Mouse (Mus musculus): Measurements from ENCODE around the gene Cyp2j9. TPM values are rescaled to one million over a fixed set of nuclear protein-coding genes. Genes with fewer than 3 reads are reported as not detected.
"Not testable (repeated sequence)": the region's sequence is repeated elsewhere in the genome, so short reads cannot be mapped to it uniquely, and the experiment has no call there.

Gene Cyp2j9
- 3.3 TPM in 2 replicates for polyA plus RNA-seq (2015; fragmentation: Nextera tagmentation; extraction: Ambion mirVana)

DNA sequence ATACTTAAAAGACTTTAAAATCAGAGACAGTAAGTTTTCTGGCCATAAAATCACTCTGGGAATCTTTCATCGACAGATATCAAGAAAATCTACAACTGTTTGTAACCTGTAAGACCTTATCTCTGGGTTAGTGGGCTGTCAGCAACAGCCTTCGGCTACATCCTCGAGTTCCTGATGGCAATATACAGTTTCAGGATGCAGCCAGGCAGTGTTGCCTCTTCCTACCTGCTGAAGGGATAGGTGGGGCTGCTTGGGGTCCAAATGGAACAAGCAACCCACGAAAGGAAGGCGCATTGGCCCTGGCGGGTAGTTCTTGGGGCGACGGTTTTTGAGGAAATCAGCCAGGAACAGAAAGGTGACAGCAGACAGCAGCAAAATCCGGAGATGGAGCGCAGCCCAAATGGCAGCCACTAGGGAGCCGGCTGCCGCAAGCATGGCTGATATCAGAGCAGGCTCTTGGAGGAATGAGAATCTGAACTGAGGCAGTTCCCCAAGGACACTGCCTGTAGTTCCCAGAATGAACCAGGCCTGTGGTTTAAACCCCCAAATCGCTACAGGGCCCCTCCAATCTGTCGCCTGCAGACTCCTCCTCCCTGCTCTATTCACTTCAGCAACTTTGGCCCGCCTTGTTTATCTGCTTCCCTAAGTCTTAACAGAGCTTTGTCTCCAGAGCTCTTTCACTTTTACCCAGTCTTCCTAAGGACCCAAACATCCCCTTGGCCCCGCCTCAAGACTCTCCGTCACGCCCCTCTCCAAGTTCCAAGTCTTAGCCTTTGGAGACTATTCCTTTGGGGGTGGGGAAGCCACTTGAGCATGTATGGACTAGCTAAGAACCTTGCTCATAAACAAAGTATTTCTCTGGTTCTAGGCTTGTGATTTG, at the start of gene Cyp2j9:
Gene Cyp2j9, minus strand, starts transcription at position 668 of the 880 bp plus-strand sequence.
- peak; percentile 96 for ATAC-seq
- peak within 1 kb of the TSS; percentile 40 for H3K4me3 ChIP-seq (replicated peaks)
- H3K4me1 ChIP-seq (replicated peaks): peaks cover 3% of the 10 kb centered on the region; the same call in 1 of the 2 replicates
- H3K27ac ChIP-seq: peak within 1 kb of the TSS; percentile 81
- no peaks in the 10 kb centered on the region for H3K27me3 ChIP-seq (replicated peaks)
- peak within 1 kb of the TSS; percentile 50 for H3K9ac ChIP-seq
- H3K36me3 ChIP-seq: no peaks in the 10 kb centered on the region
- H3K4me2 ChIP-seq (replicated peaks): peak within 1 kb of the TSS; percentile 79
- H3K9me3 ChIP-seq: no peaks in the 10 kb centered on the region
- WGBS: 10% methylated on average over 18 of the region's 18 CpGs

DNA sequence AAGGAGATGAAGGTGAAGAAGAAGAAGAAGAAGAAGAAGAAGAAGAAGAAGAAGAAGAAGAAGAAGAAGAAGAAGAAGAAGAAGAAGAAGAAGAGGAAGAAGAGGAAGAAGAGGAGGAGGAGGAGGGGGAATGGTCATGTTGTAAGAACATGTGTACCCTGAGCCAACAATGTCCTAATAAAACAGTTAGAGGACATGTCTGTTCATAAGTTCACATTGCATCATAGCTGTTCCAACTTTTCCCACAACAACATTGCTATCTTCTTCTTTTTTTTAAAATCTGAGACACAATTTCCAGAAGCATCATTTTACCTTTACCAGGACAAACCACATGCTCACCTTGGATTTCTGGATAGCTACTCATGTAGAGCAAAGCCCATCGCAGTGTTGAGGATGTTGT, 44.1 kb upstream of the Cyp2j9 start:
- H3K4me3 ChIP-seq (replicated peaks): no peak overlapping the region
- 79% methylated on average over 1 of the region's 1 CpGs for WGBS
- no peaks in the 10 kb centered on the region for H3K36me3 ChIP-seq
- H3K9ac ChIP-seq: no peak overlapping the region
- ATAC-seq: no peak
- H3K9me3 ChIP-seq: no peaks in the 10 kb centered on the region
- H3K27me3 ChIP-seq (replicated peaks): no peaks in the 10 kb centered on the region
- no peaks in the 10 kb centered on the region for H3K4me1 ChIP-seq (replicated peaks)
- H3K4me2 ChIP-seq (replicated peaks): no peak overlapping the region
- H3K27ac ChIP-seq: no peak overlapping the region

DNA sequence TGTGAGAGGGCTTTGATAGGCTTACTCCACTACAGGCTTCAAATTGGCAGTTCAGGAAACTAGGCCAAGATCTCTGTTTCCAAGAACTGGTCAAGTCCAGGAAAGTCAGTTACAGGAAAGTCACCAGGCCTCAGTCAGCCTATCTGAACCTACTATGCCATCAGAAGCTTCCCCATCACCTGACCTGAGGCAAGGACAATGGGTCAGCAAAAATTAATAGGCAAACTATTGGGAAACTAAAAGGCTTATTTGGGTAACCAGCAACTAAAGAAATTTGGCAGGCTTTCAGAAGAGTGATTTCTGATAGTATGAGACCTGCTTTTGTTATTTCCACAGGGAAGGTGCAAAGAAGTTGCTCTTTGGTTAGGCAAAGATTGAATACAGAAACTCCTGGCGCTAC, 31.1 kb upstream of the Cyp2j9 start:
- Histone ChIP-seq H3K36me3 (no peaks in the 10 kb centered on the region), H3K9me3 (no peaks in the 10 kb centered on the region), H3K4me1 (replicated peaks) (no peaks in the 10 kb centered on the region), H3K4me2 (replicated peaks) (no peak overlapping the region), H3K9ac (no peak overlapping the region), H3K27me3 (replicated peaks) (no peaks in the 10 kb centered on the region), H3K27ac (no peak overlapping the region), H3K4me3 (replicated peaks) (no peak overlapping the region)
- 87% methylated on average over 1 of the region's 1 CpGs for WGBS
- ATAC-seq: no peak

DNA sequence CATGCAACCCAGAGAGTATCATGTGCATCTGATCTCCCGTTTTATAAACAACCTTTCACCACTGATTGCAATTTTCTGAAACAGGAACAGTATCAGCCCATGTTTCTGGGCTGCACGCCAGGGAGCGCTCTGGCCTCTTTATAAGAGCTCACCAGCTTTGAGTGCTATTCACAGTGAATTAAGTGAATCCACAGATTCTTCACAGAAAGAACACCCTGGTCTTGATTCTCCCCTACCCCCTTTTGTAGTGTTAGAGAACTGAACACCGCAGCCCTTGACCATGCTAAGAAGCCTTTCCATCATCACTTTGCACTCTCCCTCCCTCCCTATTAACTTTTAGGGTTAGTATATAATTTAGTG, 393 bp upstream of the Cyp2j9 start:
- Histone ChIP-seq H3K9ac (no peak overlapping the region), H3K4me2 (replicated peaks) (peak overlapping the region; percentile 79), H3K27me3 (replicated peaks) (no peaks in the 10 kb centered on the region), H3K27ac (no peak overlapping the region), H3K9me3 (no peaks in the 10 kb centered on the region), H3K4me3 (replicated peaks) (peak overlapping the region; percentile 40; the same call in 1 of the 2 replicates), H3K4me1 (replicated peaks) (peaks cover 3% of the 10 kb centered on the region; the same call in 1 of the 2 replicates), H3K36me3 (no peaks in the 10 kb centered on the region)
- WGBS: 36% methylated on average over 4 of the region's 4 CpGs
- ATAC-seq: peak; percentile 74

DNA sequence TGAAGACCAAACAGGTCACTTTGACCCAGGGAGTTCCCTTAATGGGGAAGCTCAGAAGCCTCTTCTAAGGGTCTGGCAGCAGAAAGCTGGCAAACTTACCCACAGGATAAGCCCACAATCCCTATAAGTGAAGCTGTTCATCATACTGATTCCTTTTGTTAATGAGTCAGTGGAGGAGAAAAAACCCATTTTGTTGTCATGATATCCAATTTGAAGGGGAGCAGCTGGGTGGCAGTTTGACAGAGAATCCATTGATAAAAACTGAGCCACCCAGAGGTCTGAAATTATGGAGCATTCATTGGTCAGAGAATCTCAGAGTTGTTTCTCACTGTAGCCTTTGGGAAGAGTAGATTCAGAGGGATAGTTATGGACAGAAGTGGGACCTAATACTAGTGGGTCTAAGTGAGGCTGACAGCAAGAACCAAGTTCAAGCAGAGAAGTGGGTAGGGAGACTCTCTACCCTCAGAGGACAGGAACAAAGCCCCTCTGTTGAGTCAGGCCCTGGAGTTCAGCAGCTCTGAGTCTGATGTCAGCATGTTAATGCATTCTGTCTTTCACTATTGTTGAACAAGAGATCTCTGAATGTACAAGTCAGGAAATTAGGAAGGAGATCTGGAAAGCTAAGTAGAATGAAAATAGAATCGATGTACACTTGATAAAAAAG, 9.8 kb downstream of the Cyp2j9 start:
- ATAC-seq: peak; percentile 34; the same call in 1 of the 2 replicates
- Histone ChIP-seq H3K4me1 (replicated peaks) (no peaks in the 10 kb centered on the region), H3K9me3 (no peaks in the 10 kb centered on the region), H3K27ac (no peak overlapping the region), H3K36me3 (no peaks in the 10 kb centered on the region), H3K9ac (no peak overlapping the region), H3K27me3 (replicated peaks) (no peaks in the 10 kb centered on the region), H3K4me3 (replicated peaks) (no peak overlapping the region), H3K4me2 (replicated peaks) (no peak overlapping the region)
- 67% methylated on average over 1 of the region's 1 CpGs for WGBS

DNA sequence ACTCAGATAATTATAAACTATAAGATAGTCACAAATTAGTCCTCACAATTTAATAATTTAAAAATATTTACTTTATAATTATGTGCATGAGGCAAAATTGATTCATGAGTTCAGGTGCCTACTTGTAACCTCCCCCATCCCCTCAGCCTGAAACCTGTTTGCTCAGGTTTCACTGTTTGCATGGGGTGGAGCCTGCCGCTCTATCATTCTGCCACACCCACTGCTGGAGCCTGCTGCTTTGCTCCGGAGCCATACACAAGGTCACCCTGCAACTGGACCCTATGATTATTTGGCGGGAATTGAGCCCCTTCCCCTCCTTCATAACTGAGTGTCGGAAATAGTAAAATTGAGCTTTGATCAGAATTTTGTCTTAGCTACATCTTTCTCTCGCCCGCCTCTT, 11.0 kb downstream of the Cyp2j9 start:
- 0 out of 2 replicates have a peak overlapping the region, but pooled peaks have one; percentile 4 for H3K4me2 ChIP-seq (replicated peaks)
- not testable (repeated sequence) for H3K27ac ChIP-seq; H3K9me3 ChIP-seq; H3K4me1 ChIP-seq (replicated peaks); H3K9ac ChIP-seq; H3K36me3 ChIP-seq; H3K4me3 ChIP-seq (replicated peaks); H3K27me3 ChIP-seq (replicated peaks)
- ATAC-seq: peak; percentile 93
- 44% methylated on average over 6 of the region's 6 CpGs for WGBS

DNA sequence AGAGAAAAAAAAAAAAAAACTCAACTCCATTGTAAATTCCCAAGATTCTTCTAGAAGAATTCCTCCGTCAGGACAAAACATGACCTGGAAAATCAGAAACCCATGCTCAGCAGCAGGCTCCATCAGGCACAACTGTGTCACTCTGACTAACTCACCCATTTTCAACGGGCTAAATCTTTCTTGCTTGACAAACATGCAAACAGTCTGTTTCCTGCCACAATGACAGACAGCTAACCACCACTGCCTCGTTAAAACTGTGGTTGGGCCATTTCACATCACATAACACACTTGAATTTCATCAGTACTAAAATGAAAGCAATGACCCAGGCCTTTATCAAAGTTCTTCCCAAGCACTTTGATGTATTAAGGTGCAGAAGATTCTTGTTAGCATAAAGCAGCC, 21.9 kb downstream of the Cyp2j9 start:
- ATAC-seq: no peak
- WGBS: 48% methylated on average over 3 of the region's 3 CpGs
- Histone ChIP-seq H3K27me3 (replicated peaks) (no peaks in the 10 kb centered on the region), H3K9me3 (no peaks in the 10 kb centered on the region), H3K27ac (no peak overlapping the region), H3K4me2 (replicated peaks) (no peak overlapping the region), H3K4me1 (replicated peaks) (no peaks in the 10 kb centered on the region), H3K36me3 (no peaks in the 10 kb centered on the region), H3K4me3 (replicated peaks) (no peak overlapping the region), H3K9ac (no peak overlapping the region)

DNA sequence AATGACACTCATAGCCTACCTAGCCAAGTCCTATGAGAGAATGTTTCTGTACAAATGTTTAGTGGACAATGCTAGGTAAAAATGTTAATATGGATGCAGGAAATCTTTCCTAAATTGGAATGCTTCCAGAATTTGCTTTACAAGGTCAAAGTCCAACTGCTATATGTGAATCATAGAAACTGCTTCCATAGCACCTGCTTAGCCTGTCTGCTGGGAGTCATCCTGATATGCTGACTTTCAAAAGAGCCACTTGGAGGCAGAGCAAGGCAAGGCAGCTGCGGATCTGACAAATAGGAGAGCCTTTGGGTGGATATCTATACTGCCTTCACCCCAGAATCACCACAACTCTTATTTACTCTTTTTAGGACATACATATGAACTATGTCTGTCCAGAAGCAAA, 23.4 kb downstream of the Cyp2j9 start:
- no peaks in the 10 kb centered on the region for H3K4me1 ChIP-seq (replicated peaks)
- H3K27me3 ChIP-seq (replicated peaks): no peaks in the 10 kb centered on the region
- 51% methylated on average over 1 of the region's 1 CpGs for WGBS
- no peaks in the 10 kb centered on the region for H3K36me3 ChIP-seq
- peak; percentile 86 for ATAC-seq
- H3K4me2 ChIP-seq (replicated peaks): no peak overlapping the region
- no peaks in the 10 kb centered on the region for H3K9me3 ChIP-seq
- no peak overlapping the region for H3K4me3 ChIP-seq (replicated peaks)
- no peak overlapping the region for H3K9ac ChIP-seq
- H3K27ac ChIP-seq: no peak overlapping the region

DNA sequence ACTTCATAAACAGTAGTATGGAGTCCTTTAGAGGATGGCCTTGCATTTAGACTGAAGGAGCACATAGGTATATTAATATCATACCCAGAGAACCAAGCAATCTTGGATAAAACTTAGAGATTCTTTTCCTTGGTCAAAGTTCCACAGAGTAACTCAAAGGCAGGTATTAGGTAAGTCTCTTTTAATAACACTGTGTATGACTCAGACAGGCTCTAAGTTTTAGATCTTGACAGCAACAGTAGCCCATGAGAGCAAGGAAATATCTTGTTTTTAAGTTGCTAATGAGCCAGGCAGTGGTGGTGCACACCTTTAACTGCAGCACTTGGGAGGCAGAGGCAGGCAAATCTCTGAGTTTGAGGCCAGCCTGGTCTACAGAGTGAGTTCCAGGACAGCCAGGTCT, 25.6 kb downstream of the Cyp2j9 start:
- Histone ChIP-seq H3K9ac (no peak overlapping the region), H3K4me1 (replicated peaks) (no peaks in the 10 kb centered on the region), H3K36me3 (no peaks in the 10 kb centered on the region), H3K4me3 (replicated peaks) (no peak overlapping the region), H3K27me3 (replicated peaks) (no peaks in the 10 kb centered on the region), H3K9me3 (no peaks in the 10 kb centered on the region), H3K27ac (no peak overlapping the region), H3K4me2 (replicated peaks) (no peak overlapping the region)
- peak; percentile 57; the same call in 1 of the 2 replicates for ATAC-seq

DNA sequence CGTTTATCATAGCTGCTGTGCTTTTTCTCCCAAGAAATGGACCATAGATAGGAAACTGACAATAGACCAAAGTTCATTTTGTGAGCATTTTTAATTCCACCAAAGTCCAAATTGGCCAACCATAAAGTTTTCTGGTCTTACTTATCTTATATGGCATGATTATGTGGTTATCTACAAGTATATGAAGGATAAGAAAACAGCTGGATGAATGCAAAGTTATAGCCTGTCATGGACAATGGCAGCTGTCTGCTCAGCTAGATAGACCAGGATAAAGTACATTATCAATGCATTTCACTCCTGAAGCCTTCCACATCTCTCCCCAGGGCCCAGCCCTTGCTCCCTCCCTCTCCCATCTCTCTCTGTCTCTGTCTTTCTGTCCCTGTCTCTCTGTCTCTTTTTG, 30.9 kb downstream of the Cyp2j9 start:
- no peaks in the 10 kb centered on the region for H3K36me3 ChIP-seq
- 66% methylated on average over 1 of the region's 1 CpGs for WGBS
- ATAC-seq: peak; percentile 89

DNA sequence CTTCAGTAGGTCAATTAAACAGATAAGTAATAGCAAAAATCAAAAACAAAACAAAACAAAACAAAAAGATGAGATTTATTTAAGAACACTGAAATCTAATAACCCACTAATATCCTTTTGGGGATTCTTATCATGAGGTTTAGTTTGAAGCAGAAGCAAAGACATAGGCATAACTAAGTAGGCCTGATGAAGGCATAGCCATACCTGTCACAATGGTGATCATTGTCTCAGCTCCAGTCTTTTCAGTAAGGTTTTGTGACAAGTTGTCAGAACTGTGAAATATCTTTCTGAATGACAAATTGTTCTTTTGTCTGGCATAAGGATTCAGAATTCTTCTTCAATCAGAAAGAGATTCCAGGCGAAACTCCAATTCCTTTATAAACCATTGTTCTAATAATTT, 31.6 kb downstream of the Cyp2j9 start:
- ATAC-seq: no peak
- no peaks in the 10 kb centered on the region for H3K36me3 ChIP-seq
- no peak overlapping the region for H3K27ac ChIP-seq
- no peaks in the 10 kb centered on the region for H3K27me3 ChIP-seq (replicated peaks)
- H3K4me3 ChIP-seq (replicated peaks): no peak overlapping the region
- H3K4me2 ChIP-seq (replicated peaks): no peak overlapping the region
- no peaks in the 10 kb centered on the region for H3K4me1 ChIP-seq (replicated peaks)
- no peaks in the 10 kb centered on the region for H3K9me3 ChIP-seq
- 81% methylated on average over 1 of the region's 1 CpGs for WGBS
- H3K9ac ChIP-seq: no peak overlapping the region

More for the DNA sequence above, 30.9 kb downstream of the Cyp2j9 start:
- Histone ChIP-seq H3K9ac (no peak overlapping the region), H3K9me3 (no peaks in the 10 kb centered on the region), H3K4me1 (replicated peaks) (no peaks in the 10 kb centered on the region), H3K27me3 (replicated peaks) (no peaks in the 10 kb centered on the region), H3K4me3 (replicated peaks) (no peak overlapping the region), H3K4me2 (replicated peaks) (no peak overlapping the region), H3K27ac (no peak overlapping the region)

DNA sequence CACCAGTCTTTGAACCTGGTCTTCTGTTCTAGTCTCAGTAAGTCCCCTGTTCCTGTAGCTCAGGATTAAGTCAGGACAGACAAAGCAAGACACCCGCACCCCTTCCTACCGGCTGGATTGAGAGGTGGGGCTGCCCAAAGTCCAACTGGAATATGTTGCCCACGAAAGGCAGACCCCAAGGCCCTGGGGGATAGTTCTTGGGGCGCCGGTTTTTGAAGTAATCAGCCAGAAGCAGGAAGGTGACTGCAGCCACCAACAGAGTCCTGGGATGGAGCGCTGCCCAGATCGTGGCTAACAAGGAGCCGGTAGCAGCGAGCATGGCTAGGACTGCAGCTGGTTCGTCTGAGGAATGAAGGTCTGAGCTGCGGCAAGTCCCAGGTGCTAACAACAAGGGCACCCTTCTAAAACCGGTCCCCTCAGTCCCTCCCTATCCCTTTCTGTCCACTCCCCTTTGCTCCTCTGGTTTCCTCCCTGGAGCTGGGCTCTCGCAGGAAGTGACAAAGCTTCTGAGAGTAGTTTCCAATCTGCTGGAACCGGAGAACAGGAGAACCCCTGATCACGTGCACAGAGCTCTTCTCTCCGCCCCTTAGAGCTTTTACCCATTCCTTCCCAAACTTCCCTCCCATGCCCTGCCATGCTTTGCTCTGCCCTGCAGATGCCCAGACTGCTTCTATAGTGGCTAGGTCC, 38.1 kb downstream of the Cyp2j9 start, which contains the start of gene Cyp2j6:
Gene Cyp2j6, minus strand, starts transcription at position 529 of the 687 bp plus-strand sequence.
- ATAC-seq: peak; percentile 96
- Histone ChIP-seq H3K4me1 (replicated peaks) (no peaks in the 10 kb centered on the region; the same call in 1 of the 2 replicates), H3K9ac (peak within 1 kb of the TSS; percentile 68), H3K4me3 (replicated peaks) (peak within 1 kb of the TSS; percentile 62), H3K27me3 (replicated peaks) (no peaks in the 10 kb centered on the region), H3K36me3 (no peaks in the 10 kb centered on the region), H3K4me2 (replicated peaks) (peak within 1 kb of the TSS; percentile 74), H3K27ac (peak within 1 kb of the TSS; percentile 88), H3K9me3 (no peaks in the 10 kb centered on the region)
- WGBS: 1% methylated on average over 16 of the region's 16 CpGs
